Mouse (Mus musculus): Measurements from ENCODE around the gene Mst1. TPM values are rescaled to one million over a fixed set of nuclear protein-coding genes. Genes with fewer than 3 reads are reported as not detected.

Mst1 gene
- polyA plus RNA-seq, 1 experiment, result 0.90 TPM

DNA sequence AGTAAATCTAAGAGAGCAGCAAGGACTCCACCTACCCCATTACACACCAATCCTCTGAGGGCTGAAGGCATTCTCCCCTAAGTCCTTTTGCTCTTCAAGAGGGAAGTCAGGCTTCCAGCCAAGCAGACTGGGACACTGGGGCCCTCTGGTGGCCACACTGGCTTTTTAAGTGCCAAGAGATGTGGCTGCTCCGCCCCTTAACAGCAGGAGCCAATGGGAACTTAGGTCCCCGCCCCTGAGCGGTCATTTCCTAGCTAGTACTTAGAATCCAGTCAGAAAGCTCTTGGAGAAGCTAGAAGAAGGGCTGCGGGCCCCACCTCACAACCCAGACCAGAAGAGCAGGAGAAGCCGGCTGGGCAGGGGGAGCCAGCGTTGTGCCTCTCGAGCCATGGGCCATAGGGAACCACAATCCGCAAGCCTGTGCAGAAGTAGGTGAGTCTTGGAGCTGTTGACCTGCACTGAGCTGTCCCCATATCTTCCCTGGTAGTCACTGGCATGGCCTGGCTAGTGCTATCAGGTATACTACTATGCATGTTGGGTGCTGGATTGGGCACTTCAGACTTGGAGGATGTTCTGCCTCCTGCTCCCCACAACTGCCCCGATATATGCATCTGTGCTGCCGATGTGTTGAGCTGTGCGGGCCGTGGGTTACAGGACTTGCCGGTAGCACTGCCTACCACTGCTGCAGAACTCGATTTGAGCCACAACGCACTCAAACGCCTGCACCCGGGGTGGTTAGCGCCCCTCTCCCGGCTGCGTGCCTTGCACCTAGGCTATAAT lies 27.2 kb upstream of the Mst1 start, which contains the start of gene Amigo3:
Gene Amigo3, plus strand, starts transcription at position 275 of the 780 bp plus-strand sequence.
- Histone ChIP-seq H3K36me3 (ENCODE audit: control insufficient read depth, insufficient read depth, low read length) (no peaks in the 10 kb centered on the region; the same call in 1 of the 2 replicates), H3K27ac (ENCODE audit: control insufficient read depth, insufficient read depth, low read depth, low read length) (no peak within 1 kb of the TSS), H3K4me3 (ENCODE audit: control insufficient read depth, low read depth, low read length) (no peak within 1 kb of the TSS), H3K4me1 (ENCODE audit: control insufficient read depth, insufficient read depth, low read length) (peaks cover 6% of the 10 kb centered on the region), H3K27me3 (ENCODE audit: control insufficient read depth, insufficient read depth, low read length) (no peaks in the 10 kb centered on the region)
- TF ChIP-seq CTCF (IDR thresholded peaks at IDR 0.05; ENCODE audit: control insufficient read depth, insufficient read depth, insufficient replicate concordance, low read depth, low read length), result peak; percentile 64
- TF ChIP-seq POLR2A (IDR thresholded peaks at IDR 0.05; ENCODE audit: control insufficient read depth, low read depth, low read length), result no peak

DNA sequence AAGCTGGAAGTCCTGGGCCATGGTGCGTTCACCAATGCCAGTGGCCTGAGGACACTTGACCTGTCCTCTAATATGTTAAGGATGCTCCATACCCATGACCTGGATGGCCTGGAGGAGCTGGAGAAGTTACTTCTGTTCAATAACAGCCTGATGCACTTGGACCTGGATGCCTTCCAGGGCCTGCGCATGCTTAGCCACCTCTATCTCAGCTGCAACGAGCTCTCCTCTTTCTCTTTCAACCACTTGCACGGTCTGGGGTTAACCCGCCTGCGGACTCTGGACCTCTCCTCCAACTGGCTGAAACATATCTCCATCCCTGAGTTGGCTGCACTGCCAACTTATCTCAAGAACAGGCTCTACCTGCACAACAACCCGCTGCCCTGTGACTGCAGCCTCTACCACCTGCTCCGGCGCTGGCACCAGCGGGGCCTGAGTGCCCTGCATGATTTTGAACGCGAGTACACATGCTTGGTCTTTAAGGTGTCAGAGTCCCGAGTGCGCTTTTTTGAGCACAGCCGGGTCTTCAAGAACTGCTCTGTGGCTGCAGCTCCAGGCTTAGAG lies 26.5 kb upstream of the Mst1 start:
- Histone ChIP-seq H3K27me3 (ENCODE audit: control insufficient read depth, insufficient read depth, low read length) (no peaks in the 10 kb centered on the region), H3K27ac (ENCODE audit: control insufficient read depth, insufficient read depth, low read depth, low read length) (no peak overlapping the region), H3K36me3 (ENCODE audit: control insufficient read depth, insufficient read depth, low read length) (no peaks in the 10 kb centered on the region; the same call in 1 of the 2 replicates), H3K4me3 (ENCODE audit: control insufficient read depth, low read depth, low read length) (no peak overlapping the region), H3K4me1 (ENCODE audit: control insufficient read depth, insufficient read depth, low read length) (peaks cover 6% of the 10 kb centered on the region)
- no peak for TF ChIP-seq POLR2A (IDR thresholded peaks at IDR 0.05; ENCODE audit: control insufficient read depth, low read depth, low read length)
- no peak for TF ChIP-seq CTCF (IDR thresholded peaks at IDR 0.05; ENCODE audit: control insufficient read depth, insufficient read depth, insufficient replicate concordance, low read depth, low read length)

DNA sequence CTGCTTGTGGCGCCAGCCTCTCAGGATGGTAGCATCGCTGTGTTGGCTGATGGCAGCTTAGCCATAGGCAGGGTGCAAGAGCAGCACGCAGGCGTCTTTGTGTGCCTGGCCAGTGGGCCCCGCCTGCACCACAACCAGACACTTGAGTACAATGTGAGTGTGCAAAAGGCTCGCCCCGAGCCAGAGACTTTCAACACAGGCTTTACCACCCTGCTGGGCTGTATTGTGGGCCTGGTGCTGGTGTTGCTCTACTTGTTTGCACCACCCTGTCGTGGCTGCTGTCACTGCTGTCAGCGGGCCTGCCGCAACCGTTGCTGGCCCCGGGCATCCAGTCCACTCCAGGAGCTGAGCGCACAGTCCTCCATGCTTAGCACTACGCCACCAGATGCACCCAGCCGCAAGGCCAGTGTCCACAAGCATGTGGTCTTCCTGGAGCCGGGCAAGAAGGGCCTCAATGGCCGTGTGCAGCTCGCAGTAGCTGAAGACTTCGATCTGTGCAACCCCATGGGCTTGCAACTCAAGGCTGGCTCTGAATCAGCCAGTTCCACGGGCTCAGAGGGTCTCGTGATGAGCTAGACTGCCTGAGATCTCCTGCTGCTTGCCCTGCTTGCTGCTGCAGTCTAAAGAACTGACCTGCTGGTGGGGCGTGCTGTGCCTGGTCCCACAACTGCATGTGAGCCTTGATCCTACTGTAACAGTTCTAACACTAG lies 25.8 kb upstream of the Mst1 start:
- H3K27ac ChIP-seq (ENCODE audit: control insufficient read depth, insufficient read depth, low read depth, low read length), result no peak overlapping the region
- no peak overlapping the region for H3K4me3 ChIP-seq (ENCODE audit: control insufficient read depth, low read depth, low read length)
- no peaks in the 10 kb centered on the region; the same call in 1 of the 2 replicates for H3K36me3 ChIP-seq (ENCODE audit: control insufficient read depth, insufficient read depth, low read length)
- TF ChIP-seq CTCF (IDR thresholded peaks at IDR 0.05; ENCODE audit: control insufficient read depth, insufficient read depth, insufficient replicate concordance, low read depth, low read length) (no peak), POLR2A (IDR thresholded peaks at IDR 0.05; ENCODE audit: control insufficient read depth, low read depth, low read length) (no peak)
- peaks cover 5% of the 10 kb centered on the region for H3K4me1 ChIP-seq (ENCODE audit: control insufficient read depth, insufficient read depth, low read length)
- H3K27me3 ChIP-seq (ENCODE audit: control insufficient read depth, insufficient read depth, low read length), result no peaks in the 10 kb centered on the region

DNA sequence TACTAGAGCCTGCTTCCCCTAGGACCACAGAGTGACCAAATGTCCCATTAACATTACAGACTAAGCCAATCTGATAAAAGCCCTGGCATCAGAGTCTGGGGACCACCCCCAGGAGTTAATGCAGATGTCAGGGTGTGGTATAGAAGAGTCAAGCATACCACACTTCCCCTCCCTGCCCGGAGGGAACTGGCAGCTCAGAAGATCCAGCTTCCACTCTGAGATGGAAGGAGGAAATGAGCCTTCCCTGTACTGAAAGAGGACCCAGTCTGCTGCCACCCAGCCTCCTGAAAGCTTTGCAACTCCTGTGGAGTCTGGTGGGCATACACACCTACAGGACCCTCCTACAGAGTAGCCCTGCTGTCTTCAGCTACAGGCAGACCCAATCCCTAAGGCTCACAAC lies 25.2 kb upstream of the Mst1 start:
- no peak for TF ChIP-seq CTCF (IDR thresholded peaks at IDR 0.05; ENCODE audit: control insufficient read depth, insufficient read depth, insufficient replicate concordance, low read depth, low read length)
- TF ChIP-seq POLR2A (IDR thresholded peaks at IDR 0.05; ENCODE audit: control insufficient read depth, low read depth, low read length), result no peak
- no peaks in the 10 kb centered on the region; the same call in 1 of the 2 replicates for H3K36me3 ChIP-seq (ENCODE audit: control insufficient read depth, insufficient read depth, low read length)

DNA sequence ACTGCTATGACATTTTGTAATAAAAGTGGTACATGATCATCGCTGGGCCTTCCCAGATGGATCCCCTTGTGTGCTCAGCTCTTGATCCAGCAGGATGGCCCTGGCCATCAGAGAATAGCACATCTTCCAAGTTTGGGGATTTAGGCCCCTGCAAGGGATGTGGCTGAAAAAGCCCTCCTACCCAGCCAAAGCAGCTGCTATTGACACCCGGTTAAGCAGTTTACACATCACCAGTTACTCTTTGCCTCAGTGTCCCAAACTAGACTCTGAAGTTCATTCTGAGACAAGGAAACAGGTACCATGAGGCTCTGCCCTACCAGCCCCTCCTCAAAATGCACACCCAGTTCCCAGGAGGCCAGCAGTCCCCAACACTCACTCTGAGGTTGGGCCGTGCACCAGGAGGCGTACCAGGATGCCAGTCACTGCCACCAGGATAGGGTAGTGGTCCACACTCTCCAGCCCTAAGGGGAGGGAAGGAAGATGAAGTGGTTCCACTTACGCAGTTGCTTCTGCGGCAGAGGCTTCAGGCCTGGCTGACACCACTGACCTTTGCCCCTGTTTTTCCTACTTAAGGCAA lies 24.5 kb upstream of the Mst1 start:
- no peak for TF ChIP-seq POLR2A (IDR thresholded peaks at IDR 0.05; ENCODE audit: control insufficient read depth, low read depth, low read length)
- TF ChIP-seq CTCF (IDR thresholded peaks at IDR 0.05; ENCODE audit: control insufficient read depth, insufficient read depth, insufficient replicate concordance, low read depth, low read length), result no peak
- H3K27me3 ChIP-seq (ENCODE audit: control insufficient read depth, insufficient read depth, low read length), result no peaks in the 10 kb centered on the region
- no peak overlapping the region for H3K27ac ChIP-seq (ENCODE audit: control insufficient read depth, insufficient read depth, low read depth, low read length)
- H3K4me3 ChIP-seq (ENCODE audit: control insufficient read depth, low read depth, low read length), result no peak overlapping the region
- H3K36me3 ChIP-seq (ENCODE audit: control insufficient read depth, insufficient read depth, low read length), result no peaks in the 10 kb centered on the region; the same call in 1 of the 2 replicates
- peaks cover 3% of the 10 kb centered on the region for H3K4me1 ChIP-seq (ENCODE audit: control insufficient read depth, insufficient read depth, low read length)

More for the DNA sequence above, 25.2 kb upstream of the Mst1 start:
- H3K27ac ChIP-seq (ENCODE audit: control insufficient read depth, insufficient read depth, low read depth, low read length), result no peak overlapping the region
- peaks cover 3% of the 10 kb centered on the region for H3K4me1 ChIP-seq (ENCODE audit: control insufficient read depth, insufficient read depth, low read length)
- H3K4me3 ChIP-seq (ENCODE audit: control insufficient read depth, low read depth, low read length), result no peak overlapping the region
- no peaks in the 10 kb centered on the region for H3K27me3 ChIP-seq (ENCODE audit: control insufficient read depth, insufficient read depth, low read length)

DNA sequence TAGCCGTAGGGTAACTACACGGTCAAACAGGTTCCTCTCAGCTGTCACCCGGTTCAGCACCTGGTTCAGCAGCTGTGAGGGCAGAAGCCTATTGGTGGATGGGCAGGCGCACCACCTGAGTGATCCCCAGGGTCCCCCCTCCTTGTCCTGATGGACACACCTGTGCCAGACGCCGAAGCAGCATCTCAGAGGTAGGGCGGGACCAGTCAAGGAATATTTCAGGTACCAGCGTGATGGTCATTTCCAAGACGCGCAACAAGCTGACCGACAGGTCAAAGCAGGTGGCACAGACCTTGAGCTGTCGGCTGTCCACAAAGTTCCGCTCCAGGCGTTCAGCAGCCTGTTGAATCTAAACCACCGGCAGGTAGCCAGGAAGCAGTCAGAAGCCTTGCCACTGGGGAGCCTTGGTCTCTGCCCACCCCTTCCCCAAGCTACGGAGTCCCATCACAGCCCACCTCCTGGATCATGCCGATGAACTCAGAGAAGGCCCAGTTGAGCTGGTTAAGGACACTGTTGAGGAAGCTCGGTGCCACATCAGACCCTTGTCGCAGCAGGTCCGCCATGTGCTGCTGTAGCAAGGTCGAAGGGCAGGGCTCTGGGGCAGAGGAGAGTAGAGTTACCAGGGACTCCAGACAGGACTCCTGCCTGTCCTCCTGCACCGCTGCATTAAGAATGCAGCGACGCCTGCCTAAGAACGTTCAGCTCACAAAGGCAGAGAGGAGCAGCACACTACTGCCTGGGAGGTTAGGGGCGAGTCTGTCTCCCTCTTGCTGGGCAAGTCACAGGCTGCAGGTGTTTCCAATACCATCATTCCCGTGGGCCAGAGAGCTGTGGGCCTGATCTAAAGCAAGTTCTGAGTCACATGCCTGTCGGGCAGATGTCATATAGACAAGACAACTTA lies 23.6 kb upstream of the Mst1 start:
- no peaks in the 10 kb centered on the region for H3K27me3 ChIP-seq (ENCODE audit: control insufficient read depth, insufficient read depth, low read length)
- H3K4me3 ChIP-seq (ENCODE audit: control insufficient read depth, low read depth, low read length), result no peak overlapping the region
- H3K27ac ChIP-seq (ENCODE audit: control insufficient read depth, insufficient read depth, low read depth, low read length), result no peak overlapping the region
- no peaks in the 10 kb centered on the region; the same call in 1 of the 2 replicates for H3K36me3 ChIP-seq (ENCODE audit: control insufficient read depth, insufficient read depth, low read length)
- TF ChIP-seq POLR2A (IDR thresholded peaks at IDR 0.05; ENCODE audit: control insufficient read depth, low read depth, low read length) (no peak; the same call in 1 of the 2 replicates), CTCF (IDR thresholded peaks at IDR 0.05; ENCODE audit: control insufficient read depth, insufficient read depth, insufficient replicate concordance, low read depth, low read length) (no peak)
- peaks cover 3% of the 10 kb centered on the region for H3K4me1 ChIP-seq (ENCODE audit: control insufficient read depth, insufficient read depth, low read length)

Data from testis, adult 2 months (tissue).